Mouse (Mus musculus) kidney, adult 18-20 months (tissue): ENCODE data around the gene Scai.
"Not testable (repeated sequence)": the region's sequence is repeated elsewhere in the genome, so short reads cannot be mapped to it uniquely, and the experiment has no call there.

ENCODE experiments used
- DNase-seq: peaks from one replicate; pipeline ENCODE4 v3.0.0; 2021

The Scai gene

DNA sequence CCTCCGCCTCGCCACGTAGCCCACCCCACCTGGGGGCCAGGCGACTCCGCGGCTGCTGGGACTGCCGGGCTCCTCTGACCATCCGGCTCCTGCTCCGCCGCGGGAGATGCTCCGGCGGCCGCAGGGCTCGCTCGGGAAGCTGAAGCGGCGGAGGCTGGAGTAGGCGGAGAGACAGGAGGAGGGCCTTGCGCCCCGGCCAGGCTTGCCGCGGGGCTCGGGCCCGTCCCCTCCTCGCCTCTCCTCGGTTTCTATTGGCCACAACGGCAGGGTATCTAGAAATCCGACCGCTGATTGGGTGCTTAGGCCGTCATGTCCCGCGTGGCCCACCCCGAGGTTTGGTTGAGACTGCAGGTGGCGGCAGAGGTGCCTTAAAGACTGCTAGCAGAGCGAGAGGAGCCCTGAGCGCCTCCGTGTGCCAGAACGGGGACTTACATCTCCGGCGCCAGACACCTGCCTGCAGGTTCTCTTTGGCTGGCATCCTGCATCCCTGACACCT, at the start of gene Scai:
TSS of gene Scai (minus strand) at position 174 of the 496 bp plus-strand sequence.
- DNase-seq, result peak; percentile 98

GRCm38 (mm10) chr2:39226731-39227130, 36.2 kb upstream of the Scai start:
- DNase-seq, result no peak

DNA sequence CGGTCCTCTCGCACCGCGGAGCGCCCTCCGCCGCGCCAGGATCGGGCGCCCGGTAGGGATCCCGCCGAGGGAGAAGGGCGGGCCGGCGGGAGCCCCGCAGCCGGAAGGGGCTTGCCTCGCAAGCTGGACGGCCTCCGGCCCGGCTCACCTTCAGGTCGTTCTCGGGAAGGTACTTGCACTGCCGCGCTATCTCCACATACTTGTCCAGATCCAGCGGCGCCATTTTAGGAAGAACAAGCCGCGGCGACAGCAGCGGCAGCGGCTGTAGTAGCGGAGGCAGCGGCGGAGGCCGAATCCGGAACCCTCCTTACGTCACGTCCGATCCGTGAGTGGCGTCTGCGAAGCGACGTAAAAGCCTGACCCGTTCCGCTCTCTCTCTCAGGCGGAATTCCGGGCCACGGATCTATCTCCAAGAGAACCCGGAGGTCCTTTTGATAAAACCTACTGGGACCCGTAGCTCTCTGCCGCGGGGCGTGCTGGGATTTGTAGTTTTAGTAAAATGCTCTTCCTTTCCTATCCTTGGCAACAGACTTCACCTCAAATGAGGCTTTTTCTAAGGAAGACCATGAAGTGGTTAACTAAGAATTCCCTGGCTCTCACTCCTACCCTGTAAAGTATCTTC, 35.6 kb upstream of the Scai start, which contains the start of gene Ppp6c:
TSS of gene Ppp6c (minus strand) at position 433 of the 622 bp plus-strand sequence.
- DNase-seq, result peak; percentile 94

GRCm38 (mm10) chr2:39225331-39226018, 34.9 kb upstream of the Scai start:
- DNase-seq, result not testable (repeated sequence)

- no peak for DNase-seq
Observed at GRCm38 (mm10) chr2:39224621-39225020, 34.1 kb upstream of the Scai start.

DNA sequence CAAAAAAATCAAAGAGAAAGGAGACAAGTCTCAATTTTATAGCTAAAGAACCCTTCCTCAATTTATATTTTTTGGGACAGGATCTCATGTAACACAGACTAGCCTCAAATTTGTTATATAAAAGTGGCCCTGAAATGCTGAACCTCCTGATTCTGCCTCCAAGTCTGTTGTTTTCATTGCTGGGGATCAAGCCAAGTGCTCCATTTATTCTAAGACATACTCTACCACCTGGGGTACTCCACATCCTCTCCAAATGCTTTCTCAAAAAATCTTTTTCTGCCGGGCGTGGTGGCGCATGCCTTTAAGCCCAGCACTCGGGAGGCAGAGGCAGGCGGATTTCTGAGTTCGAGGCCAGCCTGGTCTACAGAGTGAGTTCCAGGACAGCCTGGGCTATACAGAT, 29.5 kb upstream of the Scai start:
- no peak for DNase-seq

DNA sequence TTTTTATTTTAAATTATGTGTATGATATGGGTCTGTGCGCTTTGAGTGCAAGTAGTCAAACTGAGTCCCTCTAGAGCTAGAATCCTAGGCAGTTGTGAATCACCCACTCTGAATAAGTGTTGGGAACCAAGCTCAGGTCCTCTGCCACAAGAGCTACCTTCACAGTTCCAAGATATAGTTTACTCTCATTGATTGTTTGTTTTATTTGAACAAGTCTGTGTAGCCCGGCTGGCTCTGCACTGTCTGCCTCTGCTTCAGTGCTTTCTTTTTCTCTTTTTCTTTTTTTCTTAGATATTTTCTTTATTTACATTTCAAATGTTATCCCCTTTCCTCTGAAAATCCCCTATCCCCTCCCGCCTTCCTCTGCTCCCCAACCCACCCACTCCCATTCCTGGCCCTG, 28.5 kb upstream of the Scai start:
- DNase-seq, result no peak

DNA sequence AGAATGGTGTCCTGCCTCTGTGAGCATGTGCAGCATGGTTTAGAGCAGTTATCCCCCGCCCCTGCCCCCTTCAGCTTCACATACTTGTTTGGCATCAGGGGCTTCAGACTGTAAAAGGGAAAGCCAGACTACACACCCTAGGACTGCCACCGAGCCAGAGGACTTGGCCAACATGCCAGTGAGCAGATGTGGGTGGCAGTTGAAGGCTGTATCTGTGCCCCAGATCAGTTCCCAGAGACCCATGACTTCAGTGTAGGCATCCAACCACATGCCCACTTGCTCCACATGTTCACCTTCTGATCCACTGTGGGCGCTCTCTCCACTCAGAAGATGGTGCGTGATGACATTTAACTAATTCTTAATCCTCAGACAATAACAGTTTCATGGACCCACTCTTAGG, 26.6 kb upstream of the Scai start:
- DNase-seq, result no peak

- DNase-seq, result no peak
Observed at GRCm38 (mm10) chr2:39210738-39211137, 20.2 kb upstream of the Scai start.

- no peak for DNase-seq
Observed at GRCm38 (mm10) chr2:39203359-39203758, 12.8 kb upstream of the Scai start.

DNA sequence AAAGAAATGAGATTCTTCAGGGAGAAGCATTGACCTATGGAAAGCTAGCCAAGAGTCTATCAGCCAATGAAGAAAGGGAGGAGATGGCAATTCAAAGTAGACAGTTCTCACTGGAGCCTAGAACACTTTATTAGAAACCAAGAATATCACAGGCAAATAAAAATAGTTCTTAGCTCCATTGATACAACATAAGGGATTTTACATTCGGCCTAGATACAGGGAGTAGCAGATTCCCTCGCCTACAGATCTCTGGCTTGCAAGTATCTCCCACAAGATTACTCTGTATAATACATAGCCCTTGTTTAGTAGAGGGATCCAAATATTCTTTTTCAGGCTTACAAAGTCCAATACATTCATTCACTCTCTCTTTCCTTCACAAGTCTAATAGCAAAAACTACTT, 4.3 kb upstream of the Scai start:
- no peak for DNase-seq

DNA sequence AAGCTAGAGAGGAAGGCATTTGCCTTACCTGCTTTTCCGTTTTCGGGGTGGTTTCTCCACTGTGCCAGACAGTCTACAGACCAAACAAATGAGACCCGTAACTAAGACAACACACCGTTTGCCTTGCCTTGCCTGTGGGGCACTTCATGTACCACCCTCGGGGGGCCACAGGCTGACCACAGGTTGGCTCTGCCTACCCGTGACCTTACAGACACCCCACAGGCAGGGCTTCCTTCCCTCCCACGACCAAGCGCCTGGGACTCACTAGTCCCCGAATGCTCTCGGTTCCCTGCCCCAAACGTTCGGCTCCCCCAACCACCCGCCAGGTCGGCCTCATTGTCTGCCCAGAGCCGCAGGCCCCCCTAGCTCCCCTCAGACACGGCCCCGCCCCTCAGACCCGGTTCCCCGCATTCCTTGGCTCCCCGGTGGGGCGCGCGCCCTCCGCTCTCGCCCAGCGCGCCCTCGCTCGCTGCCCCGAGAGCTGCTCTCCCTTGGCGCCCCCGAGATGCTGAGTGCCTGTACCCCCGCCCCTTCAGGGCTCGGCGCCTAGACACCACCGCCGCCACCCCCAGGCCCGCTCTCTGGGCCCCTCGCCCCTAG, 473 bp downstream of the Scai start:
- DNase-seq, result no peak

DNA sequence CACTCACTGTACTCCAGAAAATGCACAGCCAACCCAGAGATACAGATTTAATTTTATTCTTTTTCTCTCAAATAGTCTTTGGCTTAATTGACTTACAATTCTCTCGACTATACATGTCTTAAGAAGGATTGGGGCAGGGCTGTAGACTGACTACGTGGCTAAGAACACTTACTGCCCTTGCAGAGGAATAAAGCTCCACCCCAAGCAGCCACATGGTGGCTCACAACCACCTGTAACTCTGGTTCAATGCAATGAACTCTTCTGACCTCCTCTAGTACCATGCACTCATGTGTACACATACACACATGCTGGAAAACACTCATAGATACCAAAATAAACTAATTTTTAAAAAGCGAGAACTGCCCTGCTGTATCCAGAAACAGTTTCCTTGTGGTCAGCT, 4.6 kb downstream of the Scai start:
- no peak for DNase-seq

DNA sequence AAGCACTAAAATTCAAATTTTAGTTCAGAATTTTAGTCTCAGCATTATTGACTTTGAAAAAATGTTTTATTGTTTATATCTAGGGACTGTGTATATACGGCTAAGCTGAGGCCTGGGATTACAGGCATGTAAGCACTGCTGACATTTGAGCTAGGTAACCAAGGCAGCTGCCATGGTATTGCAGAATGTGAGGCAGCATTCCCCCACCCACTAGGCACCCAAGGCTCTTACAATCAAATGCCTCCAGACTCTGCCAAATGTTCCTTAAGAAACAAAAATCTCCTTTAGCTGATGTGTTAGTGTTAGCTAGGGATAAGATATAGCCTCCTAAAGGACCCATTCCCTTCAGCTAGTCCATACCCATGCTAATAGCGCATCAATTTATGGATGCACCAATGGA, 6.9 kb downstream of the Scai start:
- DNase-seq, result no peak

- DNase-seq, result no peak
Observed at GRCm38 (mm10) chr2:39160996-39161395, 29.5 kb downstream of the Scai start.

- DNase-seq, result no peak
Observed at GRCm38 (mm10) chr2:39157916-39158315, 32.6 kb downstream of the Scai start.

DNA sequence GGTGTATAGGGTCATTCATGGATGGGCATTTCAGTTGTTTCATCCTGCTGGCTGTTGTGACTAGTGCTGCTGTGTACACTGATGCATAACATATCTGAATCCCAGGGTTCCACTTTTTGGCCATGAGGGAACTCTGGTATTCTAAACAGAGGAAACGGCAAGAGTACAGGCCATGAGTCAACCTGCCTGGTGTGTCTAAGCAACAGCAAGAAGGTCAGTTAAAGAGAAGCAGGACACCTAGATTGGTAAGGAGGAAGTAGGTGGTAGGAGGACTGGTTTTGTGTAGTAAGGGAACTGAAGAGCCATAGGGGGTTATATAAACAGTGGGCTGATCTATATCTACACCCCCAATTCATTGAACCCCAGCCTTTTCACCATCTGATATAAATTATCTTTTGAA, 33.7 kb downstream of the Scai start:
- no peak for DNase-seq

GRCm38 (mm10) chr2:39150943-39151342, 39.6 kb downstream of the Scai start:
- no peak for DNase-seq

GRCm38 (mm10) chr2:39148075-39148474, 42.5 kb downstream of the Scai start:
- no peak for DNase-seq

GRCm38 (mm10) chr2:39146469-39146868, 44.1 kb downstream of the Scai start:
- no peak for DNase-seq

DNA sequence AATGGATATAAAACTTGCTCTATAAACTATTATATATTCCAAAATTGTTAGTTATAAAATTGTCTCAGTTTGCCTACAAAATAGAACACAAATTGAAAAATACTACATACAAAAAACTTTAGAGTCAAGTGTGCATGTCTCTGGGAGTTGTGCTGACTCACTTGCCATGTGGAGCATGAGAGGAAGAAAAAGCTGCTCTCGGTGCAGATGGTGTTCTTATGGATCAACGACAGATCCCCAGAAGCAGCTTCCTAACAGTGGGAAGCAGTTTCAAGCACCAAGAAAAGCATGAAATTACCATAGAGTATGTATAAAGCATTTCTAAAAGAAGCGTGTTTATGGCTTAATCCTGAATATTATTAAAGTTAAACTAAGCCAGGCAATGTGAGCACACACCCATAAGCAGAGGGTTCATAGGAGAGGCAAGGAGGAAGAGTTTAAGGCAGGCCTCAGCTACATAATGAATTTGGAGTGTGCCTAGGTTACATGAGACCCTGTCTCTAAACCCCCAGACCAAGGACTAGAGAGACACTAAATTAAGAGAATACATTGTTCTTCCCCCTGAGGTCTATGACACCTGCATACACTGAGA, 48.1 kb downstream of the Scai start:
- DNase-seq, result no peak

- DNase-seq, result no peak
Observed at GRCm38 (mm10) chr2:39140586-39141455, 49.7 kb downstream of the Scai start.
